Mouse (Mus musculus): ENCODE measurements around the gene Ap3b1. TPM values are rescaled to one million over a fixed set of nuclear protein-coding genes. Genes with fewer than 3 reads are reported as not detected.
"Not testable (repeated sequence)": the region's sequence is repeated elsewhere in the genome, so short reads cannot be mapped to it uniquely, and the experiment has no call there.

Gene Ap3b1
- 48.7 and 52.2 TPM in 2 replicates for polyA plus RNA-seq (2015; fragmentation: Nextera tagmentation; extraction: Ambion mirVana)

DNA sequence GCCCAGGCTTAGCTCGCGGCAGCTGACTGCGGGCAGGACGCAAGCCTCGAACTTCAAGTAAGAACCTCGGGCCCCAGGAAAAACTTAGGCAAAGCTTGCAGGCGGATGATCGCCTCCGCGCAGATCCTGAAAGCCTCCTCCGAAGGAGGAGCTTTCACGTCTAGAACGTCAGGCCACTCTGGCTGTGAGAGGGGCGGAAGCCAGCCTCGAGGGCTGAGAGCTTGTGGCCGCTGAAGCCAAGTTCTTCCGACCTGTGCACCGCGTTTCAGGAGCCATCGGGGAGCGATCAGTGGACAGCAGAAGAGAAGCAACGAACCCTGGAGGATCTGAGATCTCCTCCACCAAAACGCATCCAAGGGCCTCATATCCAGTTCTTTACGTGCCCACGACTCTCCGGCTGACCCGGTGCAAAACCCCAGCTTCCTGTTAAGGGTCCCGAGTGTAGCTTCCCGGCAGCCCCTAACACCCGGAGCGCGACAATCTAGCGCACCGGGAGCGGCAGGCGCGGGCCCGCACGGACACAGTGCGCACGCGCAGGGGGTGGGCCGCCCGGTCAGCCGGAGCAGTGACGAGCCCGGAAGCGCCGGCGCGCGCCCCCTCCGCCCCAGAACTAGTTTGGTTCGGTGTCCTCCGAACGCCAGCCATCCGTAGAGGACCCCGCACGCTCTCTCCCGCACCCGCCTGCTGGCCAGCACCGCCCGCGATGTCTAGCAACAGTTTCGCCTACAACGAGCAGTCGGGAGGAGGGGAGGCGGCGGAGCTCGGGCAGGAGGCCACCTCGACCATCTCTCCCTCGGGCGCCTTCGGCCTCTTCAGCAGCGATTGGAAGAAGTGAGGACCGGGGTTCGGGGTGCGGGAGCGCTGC, at the start of gene Ap3b1:
Gene Ap3b1, plus strand, starts transcription at position 560 of the 865 bp plus-strand sequence.
- Histone ChIP-seq H3K4me3 (replicated peaks) (peak within 1 kb of the TSS; percentile 88), H3K9me3 (no peaks in the 10 kb centered on the region), H3K27ac (peak within 1 kb of the TSS; percentile 92), H3K27me3 (replicated peaks) (no peaks in the 10 kb centered on the region), H3K9ac (peak within 1 kb of the TSS; percentile 87), H3K36me3 (no peaks in the 10 kb centered on the region), H3K4me1 (replicated peaks) (no peaks in the 10 kb centered on the region; the same call in 1 of the 2 replicates), H3K4me2 (replicated peaks) (peak within 1 kb of the TSS; percentile 86)
- WGBS, result under 1% methylated on average over 78 of the region's 79 CpGs
- ATAC-seq, result peak; percentile 98

DNA sequence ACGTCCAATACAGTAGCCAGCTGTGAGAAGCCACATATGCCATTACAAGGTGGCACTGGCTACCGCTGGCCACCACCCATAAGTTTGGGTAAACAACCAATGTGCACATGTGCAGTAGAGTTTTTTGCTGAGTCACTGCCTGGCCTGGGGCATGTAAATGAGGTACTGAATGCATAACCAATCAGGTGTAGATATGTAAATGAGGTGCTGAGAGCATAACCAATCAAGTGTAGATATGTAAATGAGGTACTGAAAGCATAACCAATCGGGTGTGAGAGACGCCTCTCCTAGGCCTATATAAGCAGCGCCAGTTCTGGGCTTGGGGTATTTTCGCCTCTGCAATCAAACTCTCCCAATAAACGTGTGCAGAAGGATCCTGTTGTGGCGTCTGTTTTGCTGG, 45.9 kb upstream of the Ap3b1 start:
- 92% methylated on average over 8 of the region's 8 CpGs for WGBS
- H3K36me3 ChIP-seq; H3K4me2 ChIP-seq (replicated peaks); ATAC-seq; H3K27ac ChIP-seq; H3K4me1 ChIP-seq (replicated peaks); H3K9me3 ChIP-seq; H3K4me3 ChIP-seq (replicated peaks); H3K27me3 ChIP-seq (replicated peaks); H3K9ac ChIP-seq: not testable (repeated sequence)

DNA sequence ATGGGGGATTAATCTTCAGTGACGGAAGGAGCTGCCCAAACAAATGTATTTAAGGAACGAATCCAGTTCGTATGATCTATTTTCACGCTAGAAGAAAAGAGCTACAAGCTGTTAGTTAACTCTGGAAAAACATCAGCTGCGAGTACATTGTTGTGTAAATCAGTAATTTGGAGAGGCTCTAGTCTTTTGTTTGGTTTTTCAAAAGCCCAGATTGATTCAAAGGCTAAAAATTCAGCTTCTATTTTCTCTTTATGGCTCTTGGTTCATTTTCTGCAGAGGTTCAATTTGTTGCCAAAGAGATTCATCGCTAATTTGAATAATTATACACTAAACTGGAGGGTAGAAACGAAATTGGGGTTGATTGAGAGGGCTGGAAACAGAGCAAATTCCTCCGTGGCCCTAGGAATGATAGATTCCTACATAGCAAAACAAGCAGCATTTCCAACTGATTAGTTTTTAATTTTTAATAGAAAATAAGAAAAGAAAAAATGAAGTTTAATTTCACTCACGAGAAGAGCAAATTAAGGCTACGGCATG, 41.7 kb upstream of the Ap3b1 start:
- Histone ChIP-seq H3K27ac (no peak overlapping the region), H3K4me2 (replicated peaks) (no peak overlapping the region), H3K4me3 (replicated peaks) (no peak overlapping the region), H3K36me3 (no peaks in the 10 kb centered on the region), H3K9ac (no peak overlapping the region), H3K27me3 (replicated peaks) (no peaks in the 10 kb centered on the region), H3K4me1 (replicated peaks) (no peaks in the 10 kb centered on the region), H3K9me3 (no peaks in the 10 kb centered on the region)
- WGBS, result 82% methylated on average over 10 of the region's 10 CpGs
- no peak for ATAC-seq

DNA sequence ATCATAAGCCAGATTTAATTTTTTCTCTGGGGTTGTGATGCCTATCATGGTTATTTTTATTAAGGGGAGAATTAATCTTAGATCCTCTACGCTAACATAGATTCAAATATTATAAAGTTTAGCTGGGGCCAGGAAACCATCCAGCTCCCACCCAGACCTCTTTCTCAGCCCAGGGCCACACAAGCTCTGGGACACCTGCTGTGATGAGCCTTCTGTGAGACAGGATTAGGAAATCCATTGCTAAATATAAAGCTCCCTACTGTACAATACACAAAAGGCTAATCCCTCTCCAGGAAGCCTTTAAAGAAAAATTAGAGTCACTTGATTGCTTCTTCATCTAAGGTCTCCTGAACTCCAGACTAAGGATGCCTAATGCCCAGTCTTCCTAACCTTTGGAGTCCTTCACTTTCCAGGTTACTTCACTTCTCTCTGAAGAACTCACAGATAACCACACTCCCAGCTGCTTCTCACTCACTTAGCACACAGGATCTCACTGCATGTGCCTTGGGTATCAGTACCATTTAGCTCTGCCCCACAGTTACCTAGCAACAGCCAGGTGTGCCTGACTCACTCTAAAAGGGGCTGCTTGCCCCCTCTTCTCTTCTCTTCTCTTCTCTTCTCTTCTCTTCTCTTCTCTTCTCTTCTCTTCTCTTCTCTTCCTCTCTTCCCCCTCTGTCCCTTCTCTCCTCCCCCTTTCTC, 37.5 kb upstream of the Ap3b1 start:
- no peak overlapping the region for H3K4me3 ChIP-seq (replicated peaks)
- H3K4me2 ChIP-seq (replicated peaks), result no peak overlapping the region
- H3K27ac ChIP-seq, result no peak overlapping the region
- no peak overlapping the region for H3K9ac ChIP-seq
- no peak for ATAC-seq
- H3K9me3 ChIP-seq, result no peaks in the 10 kb centered on the region
- WGBS, result 85% methylated on average over 1 of the region's 1 CpGs
- no peaks in the 10 kb centered on the region for H3K27me3 ChIP-seq (replicated peaks)
- H3K4me1 ChIP-seq (replicated peaks), result no peaks in the 10 kb centered on the region
- H3K36me3 ChIP-seq, result no peaks in the 10 kb centered on the region

DNA sequence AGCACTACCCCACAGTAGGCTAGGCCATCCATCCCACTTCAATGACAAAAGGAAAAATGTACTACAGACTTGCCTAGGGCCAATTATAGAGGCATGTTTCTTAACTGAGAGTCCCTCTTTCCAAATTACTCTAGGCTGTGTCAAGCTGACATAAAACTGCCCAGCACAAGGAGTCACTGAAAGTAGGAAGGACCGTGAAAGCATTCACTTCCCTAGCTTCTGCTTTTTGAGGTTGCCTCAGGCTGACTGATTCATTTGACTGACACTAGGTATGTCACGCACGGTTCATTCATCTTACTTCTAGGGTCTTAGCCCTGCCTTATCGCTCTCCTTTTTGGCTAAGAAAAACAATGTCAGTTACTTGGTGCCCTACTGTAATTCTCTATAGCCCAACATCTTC, 36.3 kb upstream of the Ap3b1 start:
- Histone ChIP-seq H3K36me3 (no peaks in the 10 kb centered on the region), H3K27me3 (replicated peaks) (no peaks in the 10 kb centered on the region), H3K27ac (no peak overlapping the region), H3K4me3 (replicated peaks) (no peak overlapping the region), H3K9ac (no peak overlapping the region), H3K4me1 (replicated peaks) (no peaks in the 10 kb centered on the region; the same call in 1 of the 2 replicates), H3K9me3 (no peaks in the 10 kb centered on the region), H3K4me2 (replicated peaks) (no peak overlapping the region)
- ATAC-seq, result no peak
- WGBS, result 93% methylated on average over 4 of the region's 4 CpGs

DNA sequence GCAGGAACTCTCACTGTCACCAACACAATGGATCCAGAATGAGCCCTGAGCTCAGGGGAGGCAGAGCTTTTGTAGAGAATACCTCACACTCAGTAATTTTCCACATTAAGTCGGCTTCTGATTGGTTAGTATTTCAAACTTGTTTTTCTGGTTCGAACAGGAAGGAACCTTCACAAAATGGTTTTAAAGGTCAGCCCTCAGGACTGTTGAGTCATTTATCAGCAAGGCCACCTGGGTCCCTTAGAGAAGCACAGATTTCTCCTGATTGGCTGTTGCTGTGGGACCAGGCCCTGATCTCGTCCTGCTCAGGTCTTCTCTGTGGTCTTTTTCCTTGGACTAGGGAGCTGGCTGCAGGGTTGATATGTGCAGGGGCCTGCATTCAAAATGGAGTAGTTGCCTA, 30.7 kb upstream of the Ap3b1 start:
- Histone ChIP-seq H3K4me3 (replicated peaks) (no peak overlapping the region), H3K36me3 (no peaks in the 10 kb centered on the region), H3K4me2 (replicated peaks) (no peak overlapping the region), H3K27me3 (replicated peaks) (no peaks in the 10 kb centered on the region), H3K27ac (peak overlapping the region; percentile 52; the same call in 1 of the 2 replicates), H3K9ac (no peak overlapping the region), H3K4me1 (replicated peaks) (no peaks in the 10 kb centered on the region; the same call in 1 of the 2 replicates), H3K9me3 (no peaks in the 10 kb centered on the region)
- WGBS, result 47% methylated on average over 3 of the region's 3 CpGs
- ATAC-seq, result peak; percentile 96

DNA sequence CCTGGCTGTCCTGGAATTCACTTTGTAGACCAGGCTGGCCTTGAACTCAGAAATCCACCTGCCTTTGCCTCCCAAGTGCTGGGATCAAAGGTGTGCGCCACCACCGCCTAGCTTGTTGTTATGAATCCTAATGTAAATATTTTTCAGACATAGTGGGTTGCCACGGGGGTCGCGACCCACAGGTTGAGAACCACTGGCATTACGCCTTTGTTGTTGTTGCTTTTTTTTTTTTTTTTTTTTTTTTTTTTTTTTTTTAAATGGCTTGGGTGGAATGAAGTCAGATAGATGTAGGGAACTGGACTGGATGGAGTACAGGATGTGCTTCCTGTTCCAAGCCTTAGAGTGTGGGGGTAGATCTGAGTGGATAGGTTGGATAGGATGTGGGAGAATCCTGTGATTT, 29.8 kb upstream of the Ap3b1 start:
- H3K36me3 ChIP-seq; H3K27me3 ChIP-seq (replicated peaks); ATAC-seq; H3K4me3 ChIP-seq (replicated peaks); H3K4me2 ChIP-seq (replicated peaks); H3K9me3 ChIP-seq; H3K4me1 ChIP-seq (replicated peaks); H3K27ac ChIP-seq; H3K9ac ChIP-seq: not testable (repeated sequence)
- WGBS, result 88% methylated on average over 6 of the region's 6 CpGs

DNA sequence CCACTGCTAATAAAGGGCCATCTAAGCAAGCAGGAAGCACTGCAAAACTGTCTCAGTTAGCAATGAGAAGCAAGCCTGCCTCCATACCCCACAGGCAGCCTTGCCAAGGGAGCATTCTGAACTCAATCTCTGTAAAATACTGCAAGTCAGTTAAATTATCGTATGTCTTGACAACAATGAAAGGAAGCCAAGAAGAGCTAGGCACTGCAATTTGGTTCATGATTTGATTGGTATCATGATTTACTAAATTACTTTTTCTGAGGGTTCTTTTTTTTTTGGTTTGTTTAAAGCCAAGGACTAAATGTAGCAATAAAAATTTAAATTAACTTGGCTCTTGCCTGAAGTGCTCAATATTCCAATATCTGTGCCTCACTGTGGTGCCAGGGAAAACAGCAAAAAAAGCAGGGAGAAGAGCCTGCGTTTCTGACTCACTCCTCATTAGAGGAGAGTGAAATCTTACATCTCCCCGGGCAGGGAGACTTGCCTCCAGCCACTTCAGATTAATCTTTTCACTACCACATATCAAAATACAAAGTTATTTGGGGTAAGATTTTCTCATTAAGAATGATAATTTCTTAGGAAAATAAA, 28.3 kb upstream of the Ap3b1 start:
- Histone ChIP-seq H3K9ac (no peak overlapping the region), H3K4me1 (replicated peaks) (no peaks in the 10 kb centered on the region; the same call in 1 of the 2 replicates), H3K36me3 (no peaks in the 10 kb centered on the region), H3K27me3 (replicated peaks) (no peaks in the 10 kb centered on the region), H3K9me3 (no peaks in the 10 kb centered on the region), H3K4me2 (replicated peaks) (no peak overlapping the region), H3K27ac (no peak overlapping the region), H3K4me3 (replicated peaks) (no peak overlapping the region)
- whole genome bisulfite sequencing, result 75% methylated on average over 3 of the region's 3 CpGs
- no peak for ATAC-seq

DNA sequence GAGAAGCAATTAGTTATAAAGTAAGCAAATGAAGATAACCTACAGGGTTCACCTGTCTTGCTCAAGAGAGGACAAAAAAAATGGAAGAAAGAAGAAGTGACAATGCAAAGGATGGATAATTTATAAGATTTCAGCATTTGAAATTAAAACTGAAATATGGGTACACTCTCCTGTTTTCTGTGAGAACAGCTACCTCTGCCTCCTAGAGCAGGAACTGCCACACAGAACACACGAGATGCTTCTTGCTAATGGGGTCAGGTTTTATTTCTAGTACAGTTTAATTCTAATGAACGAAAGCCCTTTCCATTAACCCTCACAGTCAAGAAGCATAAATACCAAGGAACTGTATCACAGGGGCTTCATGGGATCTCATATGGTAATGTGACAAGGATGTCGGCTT, 20.4 kb upstream of the Ap3b1 start:
- Histone ChIP-seq H3K27me3 (replicated peaks) (no peaks in the 10 kb centered on the region), H3K36me3 (no peaks in the 10 kb centered on the region), H3K4me2 (replicated peaks) (no peak overlapping the region), H3K9me3 (no peaks in the 10 kb centered on the region), H3K27ac (no peak overlapping the region), H3K9ac (no peak overlapping the region), H3K4me1 (replicated peaks) (no peaks in the 10 kb centered on the region), H3K4me3 (replicated peaks) (no peak overlapping the region)
- no peak for ATAC-seq
- 72% methylated on average over 3 of the region's 3 CpGs for WGBS

DNA sequence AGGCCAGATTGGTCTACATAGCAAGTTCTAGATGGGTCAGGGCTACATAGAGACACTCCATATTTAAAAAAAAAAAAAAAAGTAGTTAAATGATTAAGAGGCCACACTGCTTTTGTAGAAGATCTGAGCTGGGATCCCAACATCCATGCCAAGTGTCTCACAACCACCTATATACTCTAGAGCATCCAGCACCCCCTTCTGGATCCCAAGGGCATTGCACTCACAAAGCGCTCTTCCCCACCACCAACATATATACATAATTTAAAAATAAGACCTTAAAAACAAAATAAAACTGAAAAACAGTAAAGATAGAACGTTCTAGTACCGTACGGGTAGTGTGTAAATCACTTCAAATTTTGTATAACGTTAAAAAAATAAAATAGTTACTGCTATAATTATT, 15.6 kb upstream of the Ap3b1 start:
- Histone ChIP-seq H3K4me3 (replicated peaks) (no peak overlapping the region), H3K36me3 (no peaks in the 10 kb centered on the region), H3K27ac (no peak overlapping the region), H3K4me1 (replicated peaks) (no peaks in the 10 kb centered on the region), H3K4me2 (replicated peaks) (no peak overlapping the region), H3K27me3 (replicated peaks) (no peaks in the 10 kb centered on the region), H3K9ac (no peak overlapping the region), H3K9me3 (no peaks in the 10 kb centered on the region)
- ATAC-seq, result no peak
- WGBS, result 91% methylated on average over 5 of the region's 5 CpGs

DNA sequence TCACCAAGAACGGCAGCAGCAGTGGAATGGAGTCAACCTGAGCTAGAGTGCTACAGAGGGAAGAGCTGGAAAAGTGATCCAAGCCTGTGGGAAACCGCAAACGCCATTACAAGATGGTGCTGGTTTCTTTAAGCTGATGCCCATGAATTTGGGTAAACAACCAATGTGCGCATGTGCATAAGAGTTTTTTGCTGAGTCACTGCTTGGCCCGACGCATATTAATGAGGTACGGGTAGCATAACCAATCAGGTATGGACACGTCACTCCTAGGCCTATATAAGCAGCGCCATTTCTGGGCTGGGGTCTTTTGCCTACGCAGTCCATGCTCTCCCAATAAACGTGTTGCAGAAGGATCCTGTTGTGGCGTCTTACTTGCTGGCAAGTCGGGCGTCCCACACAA, 14.2 kb upstream of the Ap3b1 start:
- 94% methylated on average over 14 of the region's 14 CpGs for WGBS
- not testable (repeated sequence) for H3K9ac ChIP-seq; ATAC-seq; H3K36me3 ChIP-seq; H3K9me3 ChIP-seq; H3K27me3 ChIP-seq (replicated peaks); H3K4me1 ChIP-seq (replicated peaks); H3K4me2 ChIP-seq (replicated peaks); H3K4me3 ChIP-seq (replicated peaks); H3K27ac ChIP-seq

DNA sequence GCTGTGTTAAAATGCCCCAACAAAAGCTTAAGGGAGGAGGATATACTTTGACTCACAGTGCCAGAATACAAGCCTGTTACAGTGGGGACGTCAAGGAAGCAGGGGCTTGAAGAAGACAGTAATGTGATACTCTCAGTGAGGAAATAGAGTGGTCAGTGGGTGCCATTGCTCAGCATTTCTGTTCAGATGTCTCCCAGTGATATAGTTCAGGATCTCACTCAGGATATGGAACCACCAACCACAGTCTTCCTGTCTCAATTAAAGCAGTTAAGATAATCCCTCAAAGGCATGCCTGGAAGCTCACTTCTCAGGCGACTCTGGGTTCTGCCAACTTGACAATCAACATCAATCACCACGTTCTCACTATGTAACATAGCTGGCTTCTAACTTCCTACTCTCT, 4.2 kb upstream of the Ap3b1 start:
- Histone ChIP-seq H3K4me1 (replicated peaks) (no peaks in the 10 kb centered on the region; the same call in 1 of the 2 replicates), H3K9me3 (no peaks in the 10 kb centered on the region), H3K4me2 (replicated peaks) (no peak overlapping the region), H3K4me3 (replicated peaks) (no peak overlapping the region), H3K27ac (no peak overlapping the region), H3K27me3 (replicated peaks) (no peaks in the 10 kb centered on the region), H3K36me3 (no peaks in the 10 kb centered on the region), H3K9ac (no peak overlapping the region)
- no peak for ATAC-seq
- 70% methylated on average over 3 of the region's 3 CpGs for WGBS
